In genomic region chr8:79606225-79606624, GRCm38 (mm10) we compare ENCODE assay signal across 13 mouse cellular contexts. TPM values are rescaled to one million over a fixed set of nuclear protein-coding genes. Genes with fewer than 3 reads are reported as not detected.
DNase-seq lines count a peak whose midpoint lies in the region; ATAC-seq and TF ChIP-seq lines count a peak whose summit lies in the region.
"Had no signal": no experiment of that assay in that cellular context is flagged by ENCODE, and none has a peak within 500 bp of the region (broad histone marks: within the 10 kb centered on the region; RNA-seq: fewer than 3 reads in every experiment).

No protein-coding gene starts in this region.

- no peak for ATAC-seq in limb, embryonic 11.5 days (ENCODE audit: insufficient number of reproducible peaks, low FRiP score, low TSS enrichment, low read depth)

- DNase-seq in heart, adult 11 months = peak; percentile 17
- DNase-seq in heart, postnatal 14 days = no peak
- peak; percentile 35 for DNase-seq in limb, embryonic 11.5 days (ENCODE audit: low spot score)
- DNase-seq in limb, embryonic 10.5 days (ENCODE audit: low spot score) = no peak
- peak; percentile 27 for DNase-seq in CH12.LX (ENCODE audit: extremely low read depth)
- DNase-seq in induced T-regulatory cell, adult 2 months (ENCODE audit: low read depth) = peak; percentile 39
- no peak for DNase-seq in gastrocnemius, postnatal 4 days (ENCODE audit: low spot score in 2 of 2)
- DNase-seq in frontal cortex, postnatal 10 days (ENCODE audit: low spot score in 2 of 2) = no peak
- DNase-seq: adrenal gland, postnatal 10 days; cerebellum, adult 18-20 months had no signal

- no peak overlapping the region for H3K4me2 ChIP-seq in limb, embryonic 11.5 days (ENCODE audit: low read depth, severe bottlenecking)
- H3K4me2 ChIP-seq in CH12.LX (ENCODE audit: insufficient read depth, low read depth, poor library complexity, severe bottlenecking) = no peak overlapping the region
- H3K4me2 ChIP-seq: embryonic facial prominence, embryonic 15.5 days; heart, embryonic 15.5 days had no signal

- dilution Hi-C loops in CH12.LX (cut with MboI; ENCODE audit: extremely low pct_ligation_motif_present, extremely low pct_unique_long_range_greater_than_20kb, low sequenced_read_pairs) = no loop called here

- no peak overlapping the region for H3K27ac ChIP-seq in limb, embryonic 11.5 days (replicated peaks; ENCODE audit: low read depth, low read length)
- no peak overlapping the region for H3K27ac ChIP-seq in limb, embryonic 10.5 days
- no peak overlapping the region for H3K27ac ChIP-seq in CH12.LX (ENCODE audit: insufficient read depth, low read depth)
- H3K27ac ChIP-seq: embryonic facial prominence, embryonic 15.5 days; heart, embryonic 15.5 days; macrophage had no signal

- H3K36me3 ChIP-seq in limb, embryonic 11.5 days (ENCODE audit: control insufficient read depth, insufficient read depth, low read length) = no peaks in the 10 kb centered on the region
- H3K36me3 ChIP-seq in limb, embryonic 10.5 days = no peaks in the 10 kb centered on the region
- no peaks in the 10 kb centered on the region for H3K36me3 ChIP-seq in CH12.LX (replicated peaks in 1 of 2; ENCODE audit: control insufficient read depth in 1 of 2, insufficient read depth in 1 of 2, low read length in 1 of 2)
- H3K36me3 ChIP-seq: embryonic facial prominence, embryonic 15.5 days; heart, embryonic 15.5 days had no signal

- peak in 1 of 2 experiments; percentile 35; a peak in 2 of 4 replicates for TF ChIP-seq CTCF in CH12.LX (conservative IDR thresholded peaks at IDR 0.05 in 1 of 2, IDR thresholded peaks at IDR 0.05 in 1 of 2; ENCODE audit: low read depth in 2 of 2, low read length in 2 of 2)

- in situ Hi-C loops in CH12.LX (cut with MboI; ENCODE audit: low pct_ligation_motif_present, low pct_unique_long_range_greater_than_20kb, low sequenced_read_pairs) = no loop called here

- no peak for TF ChIP-seq EP300 in CH12.LX (IDR thresholded peaks at IDR 0.05; ENCODE audit: low read length)

- no peaks in the 10 kb centered on the region for H3K9me3 ChIP-seq in limb, embryonic 11.5 days (ENCODE audit: control insufficient read depth, low read length)
- H3K9me3 ChIP-seq in limb, embryonic 10.5 days (replicated peaks) = no peaks in the 10 kb centered on the region
- H3K9me3 ChIP-seq in CH12.LX (replicated peaks; ENCODE audit: low read length) = no peaks in the 10 kb centered on the region
- H3K9me3 ChIP-seq: embryonic facial prominence, embryonic 15.5 days; heart, embryonic 15.5 days had no signal

- H3K4me1 ChIP-seq in limb, embryonic 11.5 days (ENCODE audit: control insufficient read depth, insufficient read depth, low read length) = no peaks in the 10 kb centered on the region
- no peaks in the 10 kb centered on the region for H3K4me1 ChIP-seq in limb, embryonic 10.5 days
- no peaks in the 10 kb centered on the region for H3K4me1 ChIP-seq in CH12.LX (ENCODE audit: control insufficient read depth in 1 of 2, insufficient read depth in 2 of 2)
- H3K4me1 ChIP-seq: embryonic facial prominence, embryonic 15.5 days; heart, embryonic 15.5 days had no signal

- intact Hi-C loops in heart, postnatal 14 days (cut with DNase I) = no loop called here

- H3K4me3 ChIP-seq in limb, embryonic 11.5 days (ENCODE audit: low read depth, low read length) = no peak overlapping the region
- H3K4me3 ChIP-seq in limb, embryonic 10.5 days = no peak overlapping the region
- no peak overlapping the region for H3K4me3 ChIP-seq in CH12.LX (replicated peaks in 1 of 3; ENCODE audit: low read depth in 2 of 3, low read length in 2 of 3, poor library complexity in 1 of 3)
- H3K4me3 ChIP-seq: embryonic facial prominence, embryonic 15.5 days; heart, embryonic 15.5 days had no signal

- no peak for TF ChIP-seq POLR2A in CH12.LX (IDR thresholded peaks at IDR 0.05; ENCODE audit: low read depth, low read length)

- H3K9ac ChIP-seq in limb, embryonic 11.5 days (ENCODE audit: low read length) = no peak overlapping the region
- no peak overlapping the region for H3K9ac ChIP-seq in CH12.LX (ENCODE audit: insufficient read depth, low read depth)
- H3K9ac ChIP-seq: embryonic facial prominence, embryonic 15.5 days; heart, embryonic 15.5 days had no signal

- no peaks in the 10 kb centered on the region for H3K79me2 ChIP-seq in CH12.LX (replicated peaks; ENCODE audit: control insufficient read depth, extremely low read depth, insufficient read depth, poor library complexity, severe bottlenecking)

- H3K27me3 ChIP-seq in limb, embryonic 11.5 days (ENCODE audit: control insufficient read depth, insufficient read depth, low read length) = no peaks in the 10 kb centered on the region
- no peaks in the 10 kb centered on the region for H3K27me3 ChIP-seq in limb, embryonic 10.5 days (ENCODE audit: low read depth, poor library complexity, severe bottlenecking)
- H3K27me3 ChIP-seq in CH12.LX (replicated peaks) = no peaks in the 10 kb centered on the region
- H3K27me3 ChIP-seq: embryonic facial prominence, embryonic 15.5 days; heart, embryonic 15.5 days had no signal

- peak; percentile 6 for TF ChIP-seq RAD21 in CH12.LX (IDR thresholded peaks at IDR 0.05; ENCODE audit: low read depth, low read length)

TF ChIP-seq in CH12.LX, 34 proteins besides CTCF, POLR2A, EP300 and RAD21:
- TF ChIP-seq MAZ (IDR thresholded peaks at IDR 0.05; ENCODE audit: low read depth, low read length) = no peak
- TF ChIP-seq MAFK (IDR thresholded peaks at IDR 0.05; ENCODE audit: insufficient replicate concordance, low read length) = no peak
- no peak for TF ChIP-seq ZKSCAN1 (IDR thresholded peaks at IDR 0.05; ENCODE audit: borderline replicate concordance, low read depth, low read length)
- no peak for TF ChIP-seq ZC3H11A (IDR thresholded peaks at IDR 0.05; ENCODE audit: low read depth, low read length)
- no peak for TF ChIP-seq ZNF384 (IDR thresholded peaks at IDR 0.05; ENCODE audit: low read depth, low read length)
- TF ChIP-seq ZMIZ1 (IDR thresholded peaks at IDR 0.05; ENCODE audit: low read depth, low read length) = no peak
- TF ChIP-seq SMC3 (IDR thresholded peaks at IDR 0.05; ENCODE audit: low read depth, low read length) = peak; percentile 5; the same call in 1 of the 2 replicates
- TF ChIP-seq GABPA (IDR thresholded peaks at IDR 0.05; ENCODE audit: insufficient replicate concordance, low read depth, low read length) = no peak

RNA-seq across cellular contexts. Expression of gene Otud4, which starts 33.2 kb away (rescaled TPM):
- total RNA-seq in heart, postnatal 14 days (2021) = 10 to 100 TPM; 45.5 to 45.7 TPM
- polyA plus RNA-seq in limb, embryonic 11.5 days (2014; fragmentation: Nextera tagmentation; extraction: Ambion mirVana) = 20.6 and 23.2 TPM in 2 replicates
- polyA plus RNA-seq in limb, embryonic 10.5 days (2016; fragmentation: Nextera tagmentation; extraction: Ambion mirVana) = 15.4 and 16.6 TPM in 2 replicates
- total RNA-seq in CH12.LX (2012; rRNA removed) (22.8 and 29.0 TPM in 2 replicates), CH12.LX (2014; rRNA removed) (44.6 and 51.3 TPM in 2 replicates)
- polyA plus RNA-seq in CH12.LX (2012; ENCODE audit: insufficient read length, low read depth) = 42.3 and 43.9 TPM in 2 replicates
- 10 to 100 TPM; 54.7 to 65.1 TPM for total RNA-seq in gastrocnemius, postnatal 4 days (2021)

Comparison
In these comparisons a context has a peak if more than half of its experiments do, and no peak if none do; other contexts are left out.
1. DNase-seq: peak in heart, adult 11 months (single experiment), limb, embryonic 11.5 days (single experiment), CH12.LX (single experiment) and induced T-regulatory cell, adult 2 months (single experiment); none in heart, postnatal 14 days (0 of 2), limb, embryonic 10.5 days (single experiment), gastrocnemius, postnatal 4 days (0 of 2) and frontal cortex, postnatal 10 days (0 of 2).